Mouse (Mus musculus): ENCODE results near the gene Fbxl21. TPM values are rescaled to one million over a fixed set of nuclear protein-coding genes. Genes with fewer than 3 reads are reported as not detected.

The Fbxl21 gene
- total RNA-seq (2023), result 1.5 TPM

GRCm38 (mm10) chr13:56522081-56522820, at the start of gene Fbxl21:
Fbxl21 (plus strand) TSS chr13:56522472.

DNA sequence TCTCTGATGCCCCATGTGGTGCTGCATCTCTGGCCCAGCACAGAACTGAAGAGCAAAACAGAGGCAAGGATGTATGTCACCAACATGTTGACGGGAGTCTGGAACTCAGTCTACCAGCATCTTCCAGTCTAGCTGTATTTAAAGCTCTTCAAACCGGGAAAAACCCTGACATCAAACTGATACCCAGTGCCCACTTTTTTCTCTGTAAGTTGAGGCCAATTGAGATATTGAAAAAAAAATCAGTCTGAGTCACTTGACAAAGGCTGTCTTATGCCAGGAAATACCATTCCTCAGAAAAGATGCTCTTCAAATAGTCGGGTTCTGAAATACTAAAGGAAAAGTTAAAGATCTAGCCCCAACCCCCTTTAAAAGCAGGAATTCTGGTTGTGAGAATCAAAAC, 40.1 kb upstream of the Fbxl21 start, which contains the start of gene Il9:
Gene Il9, minus strand, starts transcription at position 101 of the 400 bp plus-strand sequence.

GRCm38 (mm10) chr13:56548401-56548800, 26.1 kb downstream of the Fbxl21 start, which contains the start of gene Lect2:
Lect2 (minus strand) TSS chr13:56548502.

Other genes starting within 250 kb of the Fbxl21 start
- not detected for gene Cxcl14, start 225.9 kb upstream of the Fbxl21 start, total RNA-seq (2023)
- not detected for gene Gm3045, start 95.9 kb upstream of the Fbxl21 start, total RNA-seq (2023)
- gene Slc25a48, start 84.1 kb upstream of the Fbxl21 start, total RNA-seq (2023), result not detected
- not detected for gene Il9, start 40.2 kb upstream of the Fbxl21 start, total RNA-seq (2023)
- not detected for gene Lect2, start 26.0 kb downstream of the Fbxl21 start, total RNA-seq (2023)
- 5.0 TPM for gene Tgfbi, start 87.1 kb downstream of the Fbxl21 start, total RNA-seq (2023)
- gene Smad5, start 180.5 kb downstream of the Fbxl21 start, total RNA-seq (2023), result 64.1 TPM
- not detected for gene Gm45623, start 231.4 kb downstream of the Fbxl21 start, total RNA-seq (2023)